ENCODE assay signal across 18 mouse cellular contexts in the genomic region with DNA sequence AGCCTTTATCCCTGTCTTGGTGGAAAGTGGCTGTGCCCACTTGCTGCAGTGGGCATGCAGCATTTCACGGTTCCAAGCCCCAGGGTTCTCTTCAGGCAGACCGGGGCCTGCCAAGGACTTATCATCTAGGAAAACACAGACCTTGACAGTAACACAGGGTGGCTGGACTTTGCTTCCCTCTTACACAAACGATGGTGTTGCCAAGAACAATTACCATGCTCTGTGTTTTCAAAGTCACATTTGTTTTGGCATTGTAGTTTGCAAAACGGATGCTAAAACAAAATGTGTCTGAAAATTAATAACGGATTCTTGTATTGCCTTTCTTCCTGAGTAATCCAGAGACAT. TPM values are rescaled to one million over a fixed set of nuclear protein-coding genes. Genes with fewer than 3 reads are reported as not detected.
DNase-seq lines count a peak whose midpoint lies in the region; ATAC-seq and TF ChIP-seq lines count a peak whose summit lies in the region.
"Had no signal": no experiment of that assay in that cellular context is flagged by ENCODE, and none has a peak within 500 bp of the region (broad histone marks: within the 10 kb centered on the region; RNA-seq: fewer than 3 reads in every experiment).

No protein-coding gene starts in this region.

- TF ChIP-seq CTCF in layer of hippocampus, adult 2 months (conservative IDR thresholded peaks at IDR 0.05), result no peak
- TF ChIP-seq CTCF in small intestine, adult 2 months (IDR thresholded peaks at IDR 0.05; ENCODE audit: extremely low read depth, insufficient read length, insufficient replicate concordance, low read depth, low read length), result no peak

- H3K9ac ChIP-seq in heart, embryonic 16.5 days (ENCODE audit: low read length), result no peak overlapping the region
- no peak overlapping the region for H3K9ac ChIP-seq in liver, embryonic 12.5 days
- H3K9ac ChIP-seq: embryonic facial prominence, embryonic 13.5 days; hindbrain, embryonic 14.5 days; intestine, embryonic 15.5 days; liver, embryonic 14.5 days had no signal

- H3K4me3 ChIP-seq in heart, embryonic 16.5 days (ENCODE audit: low read length), result no peak overlapping the region
- H3K4me3 ChIP-seq in layer of hippocampus, adult 2 months, result no peak overlapping the region
- H3K4me3 ChIP-seq in small intestine, adult 2 months (ENCODE audit: low read depth, low read length), result no peak overlapping the region
- H3K4me3 ChIP-seq in liver, embryonic 12.5 days, result no peak overlapping the region
- H3K4me3 ChIP-seq: embryonic facial prominence, embryonic 13.5 days; intestine, embryonic 15.5 days; midbrain, embryonic 10.5 days had no signal

- intact Hi-C loops in heart, postnatal 14 days (cut with DNase I), result no loop called here

- peaks cover 35% of the 10 kb centered on the region for H3K4me1 ChIP-seq in heart, embryonic 16.5 days (ENCODE audit: control insufficient read depth, insufficient read depth, low read length)
- no peaks in the 10 kb centered on the region for H3K4me1 ChIP-seq in small intestine, adult 2 months (ENCODE audit: control insufficient read depth, insufficient read depth, insufficient read length, low read length)
- no peaks in the 10 kb centered on the region for H3K4me1 ChIP-seq in liver, embryonic 12.5 days

- no peak overlapping the region for H3K4me2 ChIP-seq in heart, embryonic 16.5 days (ENCODE audit: low read depth, low read length)
- no peak overlapping the region for H3K4me2 ChIP-seq in liver, embryonic 12.5 days
- H3K4me2 ChIP-seq: hindbrain, embryonic 14.5 days; intestine, embryonic 15.5 days had no signal

- peak; percentile 20 for DNase-seq in adrenal gland, postnatal 10 days
- no peak for DNase-seq in adrenal gland, adult 8-10 months
- DNase-seq in heart, postnatal 14 days, result no peak
- no peak for DNase-seq in layer of hippocampus, adult 2 months (ENCODE audit: low spot score in 2 of 2)
- DNase-seq in layer of hippocampus, postnatal 36 days, result no peak
- DNase-seq: cerebellum, adult 11 months had no signal

- peaks cover 7% of the 10 kb centered on the region; the same call in 1 of the 2 replicates for H3K27me3 ChIP-seq in heart, embryonic 16.5 days (ENCODE audit: control insufficient read depth, insufficient read depth, low read length)
- H3K27me3 ChIP-seq in small intestine, adult 2 months (ENCODE audit: control insufficient read depth, insufficient read depth, low read length), result peaks cover 6% of the 10 kb centered on the region; the same call in 1 of the 2 replicates
- H3K27me3 ChIP-seq in liver, embryonic 12.5 days (replicated peaks), result peaks cover 42% of the 10 kb centered on the region
- H3K27me3 ChIP-seq: embryonic facial prominence, embryonic 13.5 days; Patski had no signal

- peaks cover 7% of the 10 kb centered on the region for H3K9me3 ChIP-seq in heart, embryonic 16.5 days (replicated peaks; ENCODE audit: control insufficient read depth, low read length)
- H3K9me3 ChIP-seq in liver, embryonic 12.5 days (replicated peaks), result no peaks in the 10 kb centered on the region
- H3K9me3 ChIP-seq: intestine, embryonic 15.5 days; midbrain, embryonic 10.5 days had no signal

- WGBS in heart, embryonic 16.5 days, result 32% methylated on average over 5 of the region's 5 CpGs
- WGBS in small intestine, adult 2 months, result 37% methylated on average over 5 of the region's 5 CpGs
- WGBS in liver, embryonic 12.5 days (ENCODE audit: insufficient replicate concordance), result 49% methylated on average over 5 of the region's 5 CpGs

- TF ChIP-seq POLR2A in small intestine, adult 2 months (IDR thresholded peaks at IDR 0.05; ENCODE audit: low read depth, low read length), result no peak

- H3K27ac ChIP-seq in heart, embryonic 16.5 days (ENCODE audit: low read length), result peak overlapping the region; percentile 65
- H3K27ac ChIP-seq in layer of hippocampus, adult 2 months, result peak overlapping the region; percentile 75
- 0 out of 2 replicates have a peak overlapping the region, but pooled peaks have one; percentile 3 for H3K27ac ChIP-seq in small intestine, adult 2 months (ENCODE audit: insufficient read depth, low read depth, low read length)
- no peak overlapping the region for H3K27ac ChIP-seq in liver, embryonic 12.5 days
- H3K27ac ChIP-seq: embryonic facial prominence, embryonic 13.5 days; hindbrain, embryonic 14.5 days; intestine, embryonic 15.5 days; liver, embryonic 14.5 days; macrophage; midbrain, embryonic 10.5 days had no signal

- ATAC-seq in heart, embryonic 16.5 days (replicated peaks; ENCODE audit: extremely low read depth, insufficient read depth, low FRiP score), result no peak
- no peak for ATAC-seq in liver, embryonic 12.5 days
- ATAC-seq: CD4-positive, CD25-positive, alpha-beta regulatory T cell, adult 4 months; forebrain, embryonic 14.5 days; intestine, embryonic 15.5 days; Patski had no signal

- H3K36me3 ChIP-seq in heart, embryonic 16.5 days (ENCODE audit: control insufficient read depth, insufficient read depth), result no peaks in the 10 kb centered on the region
- no peaks in the 10 kb centered on the region for H3K36me3 ChIP-seq in small intestine, adult 2 months (ENCODE audit: control insufficient read depth, insufficient read depth, low read length)
- H3K36me3 ChIP-seq in liver, embryonic 12.5 days, result no peaks in the 10 kb centered on the region
- H3K36me3 ChIP-seq: intestine, embryonic 15.5 days; midbrain, embryonic 10.5 days had no signal

RNA-seq across cellular contexts. Expression of a gene that starts 6.7 kb away (rescaled TPM):
- 1 to 10 TPM; 3.0 to 3.7 TPM for total RNA-seq in adrenal gland, postnatal 10 days (2021)
- total RNA-seq in adrenal gland, adult 8-10 months (2022), result 1 to 10 TPM; 1.3 to 4.1 (median 2.6) TPM
- polyA plus RNA-seq in heart, embryonic 16.5 days (2015; fragmentation: Nextera tagmentation; extraction: Ambion mirVana), result 6.6 and 8.3 TPM in 2 replicates
- 1 to 10 TPM; 3.5 TPM for total RNA-seq in heart, postnatal 14 days (2021)
- 10 to 100 TPM; 12.5 to 14.0 TPM for total RNA-seq in layer of hippocampus, adult 2 months (2021)
- 10 to 100 TPM; 11.3 to 12.9 TPM for total RNA-seq in layer of hippocampus, postnatal 36 days (2021)
- polyA plus RNA-seq in small intestine, adult 2 months (2012; rRNA removed), result 1.2 and 2.3 TPM in 2 replicates
- polyA plus RNA-seq in liver, embryonic 12.5 days (2016; fragmentation: Nextera tagmentation; extraction: Ambion mirVana), result 2.2 and 2.4 TPM in 2 replicates
- polyA plus RNA-seq: CD4-positive, CD25-positive, alpha-beta regulatory T cell, adult 4 months; macrophage; Patski had no signal
